Mouse (Mus musculus): ENCODE data around the gene Pla2g12b. TPM values are rescaled to one million over a fixed set of nuclear protein-coding genes. Genes with fewer than 3 reads are reported as not detected.
"Not testable (repeated sequence)": the region's sequence is repeated elsewhere in the genome, so short reads cannot be mapped to it uniquely, and the experiment has no call there.

Gene Pla2g12b
- polyA plus RNA-seq, 1 experiment from 2014 or later: not detected

- Histone ChIP-seq H3K36me3 (replicated peaks) (peaks cover 18% of the 10 kb centered on the region), H3K27me3 (ENCODE audit: poor library complexity, severe bottlenecking) (no peaks in the 10 kb centered on the region), H3K9me3 (no peaks in the 10 kb centered on the region), H3K27ac (no peak overlapping the region), H3K4me3 (no peak overlapping the region), H3K4me1 (no peaks in the 10 kb centered on the region)
- WGBS: 59% methylated on average over 3 of the region's 3 CpGs
- DNase-seq (ENCODE audit: extremely low spot score, low spot score): no peak
These were observed 23.5 kb upstream of the Pla2g12b start for GRCm38 (mm10) chr10:59379927-59380326.

GRCm38 (mm10) chr10:59380411-59380821, 23.0 kb upstream of the Pla2g12b start:
- 78% methylated on average over 2 of the region's 2 CpGs for WGBS
- Histone ChIP-seq H3K36me3 (replicated peaks) (peaks cover 17% of the 10 kb centered on the region), H3K27me3 (ENCODE audit: poor library complexity, severe bottlenecking) (no peaks in the 10 kb centered on the region), H3K27ac (no peak overlapping the region), H3K4me1 (no peaks in the 10 kb centered on the region), H3K9me3 (no peaks in the 10 kb centered on the region), H3K4me3 (no peak overlapping the region)
- DNase-seq (ENCODE audit: extremely low spot score, low spot score): no peak

GRCm38 (mm10) chr10:59381563-59381962, 21.9 kb upstream of the Pla2g12b start:
- not testable (repeated sequence) for H3K27ac ChIP-seq; DNase-seq (ENCODE audit: extremely low spot score, low spot score); H3K4me3 ChIP-seq; H3K4me1 ChIP-seq; H3K27me3 ChIP-seq (ENCODE audit: poor library complexity, severe bottlenecking); H3K9me3 ChIP-seq
- 74% methylated on average over 7 of the region's 10 CpGs for WGBS
- H3K36me3 ChIP-seq (replicated peaks): peaks cover 17% of the 10 kb centered on the region

GRCm38 (mm10) chr10:59386951-59387350, 16.5 kb upstream of the Pla2g12b start:
- Histone ChIP-seq H3K4me1 (no peaks in the 10 kb centered on the region), H3K27ac (no peak overlapping the region), H3K4me3 (no peak overlapping the region), H3K9me3 (peaks cover 15% of the 10 kb centered on the region), H3K27me3 (ENCODE audit: poor library complexity, severe bottlenecking) (no peaks in the 10 kb centered on the region), H3K36me3 (replicated peaks) (no peaks in the 10 kb centered on the region)
- 89% methylated on average over 8 of the region's 8 CpGs for WGBS
- no peak for DNase-seq (ENCODE audit: extremely low spot score, low spot score)

GRCm38 (mm10) chr10:59389652-59390051, 13.8 kb upstream of the Pla2g12b start:
- no peak for DNase-seq (ENCODE audit: extremely low spot score, low spot score)
- H3K4me3 ChIP-seq: no peak overlapping the region
- peaks cover 15% of the 10 kb centered on the region for H3K9me3 ChIP-seq
- H3K4me1 ChIP-seq: no peaks in the 10 kb centered on the region
- H3K36me3 ChIP-seq (replicated peaks): no peaks in the 10 kb centered on the region
- H3K27me3 ChIP-seq (ENCODE audit: poor library complexity, severe bottlenecking): no peaks in the 10 kb centered on the region
- H3K27ac ChIP-seq: no peak overlapping the region
- 94% methylated on average over 3 of the region's 3 CpGs for WGBS

- H3K4me1 ChIP-seq: no peaks in the 10 kb centered on the region
- H3K27me3 ChIP-seq (ENCODE audit: poor library complexity, severe bottlenecking): no peaks in the 10 kb centered on the region
- no peaks in the 10 kb centered on the region for H3K36me3 ChIP-seq (replicated peaks)
- H3K4me3 ChIP-seq: no peak overlapping the region
- no peak overlapping the region for H3K27ac ChIP-seq
- H3K9me3 ChIP-seq: peaks cover 15% of the 10 kb centered on the region
- WGBS: 86% methylated on average over 4 of the region's 4 CpGs
- DNase-seq (ENCODE audit: extremely low spot score, low spot score): no peak
These were observed 11.6 kb upstream of the Pla2g12b start for GRCm38 (mm10) chr10:59391907-59392306.

- H3K9me3 ChIP-seq; H3K36me3 ChIP-seq (replicated peaks); H3K27ac ChIP-seq; H3K4me1 ChIP-seq; DNase-seq (ENCODE audit: extremely low spot score, low spot score); H3K27me3 ChIP-seq (ENCODE audit: poor library complexity, severe bottlenecking); H3K4me3 ChIP-seq: not testable (repeated sequence)
- WGBS: 91% methylated on average over 12 of the region's 25 CpGs
These were observed 8.0 kb upstream of the Pla2g12b start, which contains the start of gene Gm10273 for GRCm38 (mm10) chr10:59395461-59395860. Gene Gm10273 (plus strand): TSS chr10:59395632.

- no peak for DNase-seq (ENCODE audit: extremely low spot score, low spot score)
- 78% methylated on average over 10 of the region's 10 CpGs for WGBS
- 0 out of 2 replicates have a peak overlapping the region, but pooled peaks have one; percentile 2 for H3K27ac ChIP-seq
These were observed 311 bp downstream of the Pla2g12b start for GRCm38 (mm10) chr10:59403793-59404149.

GRCm38 (mm10) chr10:59408499-59408898, 5.0 kb downstream of the Pla2g12b start:
- 75% methylated on average over 6 of the region's 6 CpGs for WGBS
- peaks cover 8% of the 10 kb centered on the region for H3K4me1 ChIP-seq
- DNase-seq (ENCODE audit: extremely low spot score, low spot score): no peak
- no peaks in the 10 kb centered on the region for H3K9me3 ChIP-seq
- no peaks in the 10 kb centered on the region for H3K36me3 ChIP-seq (replicated peaks)
- no peak overlapping the region for H3K27ac ChIP-seq
- H3K4me3 ChIP-seq: no peak overlapping the region
- no peaks in the 10 kb centered on the region for H3K27me3 ChIP-seq (ENCODE audit: poor library complexity, severe bottlenecking)

More at GRCm38 (mm10) chr10:59403793-59404149, 311 bp downstream of the Pla2g12b start:
- H3K4me1 ChIP-seq: no peaks in the 10 kb centered on the region; the same call in 1 of the 2 replicates
- no peak overlapping the region for H3K4me3 ChIP-seq
- no peaks in the 10 kb centered on the region for H3K27me3 ChIP-seq (ENCODE audit: poor library complexity, severe bottlenecking)
- no peaks in the 10 kb centered on the region; the same call in 1 of the 2 replicates for H3K9me3 ChIP-seq
- H3K36me3 ChIP-seq (replicated peaks): no peaks in the 10 kb centered on the region

GRCm38 (mm10) chr10:59410264-59410663, 6.8 kb downstream of the Pla2g12b start:
- Histone ChIP-seq H3K27me3 (ENCODE audit: poor library complexity, severe bottlenecking) (no peaks in the 10 kb centered on the region), H3K4me1 (peaks cover 8% of the 10 kb centered on the region), H3K9me3 (no peaks in the 10 kb centered on the region), H3K4me3 (no peak overlapping the region), H3K36me3 (replicated peaks) (no peaks in the 10 kb centered on the region), H3K27ac (no peak overlapping the region)
- no peak for DNase-seq (ENCODE audit: extremely low spot score, low spot score)
- WGBS: 82% methylated on average over 12 of the region's 12 CpGs

- 92% methylated on average over 4 of the region's 4 CpGs for WGBS
- DNase-seq (ENCODE audit: extremely low spot score, low spot score): no peak
- Histone ChIP-seq H3K27ac (no peak overlapping the region), H3K4me3 (no peak overlapping the region), H3K4me1 (peaks cover 8% of the 10 kb centered on the region), H3K27me3 (ENCODE audit: poor library complexity, severe bottlenecking) (no peaks in the 10 kb centered on the region), H3K9me3 (no peaks in the 10 kb centered on the region), H3K36me3 (replicated peaks) (no peaks in the 10 kb centered on the region)
These were observed 10.3 kb downstream of the Pla2g12b start for GRCm38 (mm10) chr10:59413711-59414110.

- Histone ChIP-seq H3K9me3 (no peaks in the 10 kb centered on the region), H3K4me1 (no peaks in the 10 kb centered on the region), H3K27me3 (ENCODE audit: poor library complexity, severe bottlenecking) (no peaks in the 10 kb centered on the region), H3K36me3 (replicated peaks) (no peaks in the 10 kb centered on the region), H3K4me3 (no peak overlapping the region), H3K27ac (no peak overlapping the region)
- 88% methylated on average over 3 of the region's 3 CpGs for WGBS
- no peak for DNase-seq (ENCODE audit: extremely low spot score, low spot score)
These were observed 13.2 kb downstream of the Pla2g12b start for GRCm38 (mm10) chr10:59416623-59417022.

- Histone ChIP-seq H3K27ac (no peak overlapping the region), H3K4me1 (no peaks in the 10 kb centered on the region), H3K27me3 (ENCODE audit: poor library complexity, severe bottlenecking) (no peaks in the 10 kb centered on the region), H3K36me3 (replicated peaks) (no peaks in the 10 kb centered on the region), H3K9me3 (no peaks in the 10 kb centered on the region), H3K4me3 (no peak overlapping the region)
- 91% methylated on average over 4 of the region's 4 CpGs for WGBS
- no peak for DNase-seq (ENCODE audit: extremely low spot score, low spot score)
These were observed 16.1 kb downstream of the Pla2g12b start for GRCm38 (mm10) chr10:59419516-59419915.

- Histone ChIP-seq H3K27ac (no peak overlapping the region), H3K36me3 (replicated peaks) (no peaks in the 10 kb centered on the region), H3K4me1 (no peaks in the 10 kb centered on the region), H3K9me3 (no peaks in the 10 kb centered on the region), H3K27me3 (ENCODE audit: poor library complexity, severe bottlenecking) (no peaks in the 10 kb centered on the region), H3K4me3 (no peak overlapping the region)
- no peak for DNase-seq (ENCODE audit: extremely low spot score, low spot score)
- WGBS: 89% methylated on average over 3 of the region's 3 CpGs
These were observed 21.0 kb downstream of the Pla2g12b start for GRCm38 (mm10) chr10:59424453-59424852.

Data from forebrain, embryonic 10.5 days (tissue).